Mouse (Mus musculus) olfactory bulb, adult 2 months (tissue): ENCODE data around the gene Gm49661.

Source experiments
- CTCF ChIP-seq: fragments of 200-500 bp; IDR thresholded peaks from 2 replicates; pipeline ENCODE4 v1.5.1; 2012; ENCODE audit warnings: low read depth, mild to moderate bottlenecking, low read length, moderate library complexity; ENCODE audit not compliant: insufficient read depth
- POLR2A ChIP-seq: fragments of 200-500 bp; IDR thresholded peaks from 2 replicates; pipeline ENCODE4 v1.6.1; 2012; ENCODE audit warnings: mild to moderate bottlenecking, low read depth, low read length, moderate library complexity; ENCODE audit not compliant: insufficient read depth

DNA sequence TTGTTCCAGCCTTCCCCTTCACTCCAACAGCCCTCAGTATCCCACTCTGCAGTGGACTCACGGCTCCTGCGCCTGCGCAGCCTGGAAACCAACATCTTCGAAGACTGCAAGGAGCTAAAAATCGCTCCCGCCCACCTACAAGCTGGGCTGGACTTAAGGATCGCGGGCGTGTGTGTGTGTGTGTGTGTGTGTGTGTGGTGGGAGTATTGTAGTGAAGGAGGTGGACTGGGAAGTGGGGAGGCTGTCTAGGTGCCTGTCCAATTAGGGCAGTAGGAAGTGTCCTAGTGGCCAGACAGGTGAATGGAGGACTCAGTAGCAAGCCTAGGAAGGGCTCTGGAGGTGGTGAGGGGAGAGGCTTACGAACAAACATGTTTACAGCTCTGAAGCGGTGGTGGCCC, 24.0 kb downstream of the Gm49661 start:
- TF ChIP-seq POLR2A = no peak
- TF ChIP-seq CTCF = no peak
